ENCODE assay signal across 19 mouse cellular contexts in the genomic region with DNA sequence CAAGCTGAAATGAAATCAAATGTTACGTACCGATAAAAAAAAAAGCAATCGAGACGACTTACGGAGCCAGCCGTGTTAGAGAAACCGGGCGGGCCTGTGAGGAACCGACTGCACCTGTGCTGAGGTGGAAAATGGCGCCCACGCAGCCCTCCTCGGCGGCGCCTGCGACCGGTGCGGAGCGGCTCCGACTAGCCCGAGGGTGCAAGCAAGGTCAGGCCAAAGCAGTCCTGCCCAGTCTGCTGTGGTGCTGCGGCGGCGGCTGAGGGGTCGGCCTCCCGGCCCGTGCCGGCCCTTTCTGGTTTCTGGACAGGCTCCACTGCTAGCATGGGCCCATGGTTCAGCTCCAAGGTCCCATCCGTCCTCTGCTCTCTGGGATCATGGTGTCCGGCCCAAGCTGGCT.
DNase-seq lines count a peak whose midpoint lies in the region; ATAC-seq and TF ChIP-seq lines count a peak whose summit lies in the region.
"Had no signal": no experiment of that assay in that cellular context is flagged by ENCODE, and none has a peak within 500 bp of the region (broad histone marks: within the 10 kb centered on the region; RNA-seq: fewer than 3 reads in every experiment).

No protein-coding gene starts in this region.

- 0 out of 2 replicates have a peak, but pooled peaks cover 4% of the 10 kb centered on the region for H3K36me3 ChIP-seq in forebrain, embryonic 15.5 days
- H3K36me3 ChIP-seq in forebrain, postnatal 0 days (ENCODE audit: insufficient read depth): peaks cover 6% of the 10 kb centered on the region
- H3K36me3 ChIP-seq in kidney, embryonic 15.5 days: peaks cover 8% of the 10 kb centered on the region; the same call in 1 of the 2 replicates
- no peaks in the 10 kb centered on the region for H3K36me3 ChIP-seq in ES-E14 (ENCODE audit: control insufficient read depth, insufficient read depth, low read length, poor library complexity, severe bottlenecking)
- H3K36me3 ChIP-seq in limb, embryonic 10.5 days: peaks cover 7% of the 10 kb centered on the region; the same call in 1 of the 2 replicates

- H3K4me1 ChIP-seq in forebrain, embryonic 15.5 days: no peaks in the 10 kb centered on the region
- H3K4me1 ChIP-seq in forebrain, postnatal 0 days (ENCODE audit: insufficient read depth): no peaks in the 10 kb centered on the region
- no peaks in the 10 kb centered on the region for H3K4me1 ChIP-seq in kidney, embryonic 15.5 days
- H3K4me1 ChIP-seq in ES-E14 (ENCODE audit: control insufficient read depth in 2 of 2, insufficient read depth in 2 of 2, low read length in 2 of 2, poor library complexity in 1 of 2): no peaks in the 10 kb centered on the region
- H3K4me1 ChIP-seq in limb, embryonic 10.5 days: 0 out of 2 replicates have a peak, but pooled peaks cover 3% of the 10 kb centered on the region
- H3K4me1 ChIP-seq: liver, embryonic 12.5 days; lung, embryonic 15.5 days; neural tube, embryonic 12.5 days had no signal

- H3K9ac ChIP-seq in forebrain, embryonic 15.5 days (replicated peaks): no peak overlapping the region
- no peak overlapping the region for H3K9ac ChIP-seq in forebrain, postnatal 0 days
- no peak overlapping the region for H3K9ac ChIP-seq in kidney, embryonic 15.5 days
- H3K9ac ChIP-seq in ES-E14 (ENCODE audit: insufficient read depth, low read depth, low read length, poor library complexity, severe bottlenecking): peak overlapping the region; percentile 62
- H3K9ac ChIP-seq: liver, embryonic 12.5 days; lung, embryonic 15.5 days; neural tube, embryonic 12.5 days had no signal

- H3K27me3 ChIP-seq in forebrain, embryonic 15.5 days: no peaks in the 10 kb centered on the region
- H3K27me3 ChIP-seq in forebrain, postnatal 0 days (ENCODE audit: insufficient read depth, low read length): no peaks in the 10 kb centered on the region
- H3K27me3 ChIP-seq in kidney, embryonic 15.5 days: no peaks in the 10 kb centered on the region
- no peaks in the 10 kb centered on the region for H3K27me3 ChIP-seq in limb, embryonic 10.5 days (ENCODE audit: low read depth, poor library complexity, severe bottlenecking)
- H3K27me3 ChIP-seq: liver, embryonic 12.5 days; lung, embryonic 15.5 days; neural tube, embryonic 12.5 days had no signal

- in situ Hi-C loops in ES-E14 (cut with MboI; ENCODE audit: low sequenced_read_pairs in 2 of 2, unreplicated experiment in 2 of 2): no loop called here

- no peak overlapping the region for H3K27ac ChIP-seq in forebrain, embryonic 15.5 days (replicated peaks)
- H3K27ac ChIP-seq in forebrain, postnatal 0 days (ENCODE audit: low read depth, low read length): no peak overlapping the region
- H3K27ac ChIP-seq in kidney, embryonic 15.5 days: no peak overlapping the region
- no peak overlapping the region for H3K27ac ChIP-seq in ES-E14 (ENCODE audit: insufficient read depth, low read depth, low read length, poor library complexity, severe bottlenecking)
- peak overlapping the region; percentile 58; the same call in 1 of the 2 replicates for H3K27ac ChIP-seq in limb, embryonic 10.5 days
- H3K27ac ChIP-seq: liver, embryonic 12.5 days; lung, embryonic 15.5 days; macrophage; neural tube, embryonic 12.5 days had no signal

- 85% methylated on average over 29 of the region's 29 CpGs for WGBS in forebrain, embryonic 15.5 days
- 86% methylated on average over 29 of the region's 29 CpGs for WGBS in forebrain, postnatal 0 days
- WGBS in kidney, embryonic 15.5 days: 86% methylated on average over 29 of the region's 29 CpGs
- WGBS in limb, embryonic 10.5 days: 70% methylated on average over 29 of the region's 29 CpGs

- no peak for DNase-seq in forebrain, postnatal 0 days
- DNase-seq in kidney, adult 18-20 months: no peak
- peak; percentile 50 for DNase-seq in ES-E14 (ENCODE audit: low read depth, low spot score)
- DNase-seq in limb, embryonic 10.5 days (ENCODE audit: low spot score): no peak
- DNase-seq in urinary bladder, postnatal 25 days (ENCODE audit: low spot score): no peak
- DNase-seq in embryo, embryonic 11 days: no peak
- DNase-seq: cerebellum, adult 9-10 months; heart, adult 11 months; layer of hippocampus, postnatal 36 days; left cerebral cortex, postnatal 4 days; right cerebral cortex, postnatal 14 days; thymus, postnatal 36 days had no signal

- no peaks in the 10 kb centered on the region for H3K9me3 ChIP-seq in forebrain, embryonic 15.5 days
- H3K9me3 ChIP-seq in forebrain, postnatal 0 days (ENCODE audit: low read length): no peaks in the 10 kb centered on the region
- H3K9me3 ChIP-seq in kidney, embryonic 15.5 days (replicated peaks): no peaks in the 10 kb centered on the region
- H3K9me3 ChIP-seq in ES-E14 (ENCODE audit: control insufficient read depth, insufficient read depth, low read depth, low read length): no peaks in the 10 kb centered on the region
- no peaks in the 10 kb centered on the region for H3K9me3 ChIP-seq in limb, embryonic 10.5 days (replicated peaks)
- H3K9me3 ChIP-seq: liver, embryonic 12.5 days; lung, embryonic 15.5 days; neural tube, embryonic 12.5 days had no signal

- no peak for TF ChIP-seq CTCF in forebrain, postnatal 0 days (IDR thresholded peaks at IDR 0.05; ENCODE audit: low read depth)

- H3K4me2 ChIP-seq in forebrain, embryonic 15.5 days (replicated peaks): no peak overlapping the region
- no peak overlapping the region for H3K4me2 ChIP-seq in forebrain, postnatal 0 days (ENCODE audit: low read depth)
- no peak overlapping the region for H3K4me2 ChIP-seq in kidney, embryonic 15.5 days
- H3K4me2 ChIP-seq: liver, embryonic 12.5 days; lung, embryonic 15.5 days; neural tube, embryonic 12.5 days had no signal

- peak; percentile 48; the same call in 1 of the 2 replicates for ATAC-seq in forebrain, embryonic 15.5 days (replicated peaks)
- ATAC-seq in forebrain, postnatal 0 days: no peak
- peak; percentile 54 for ATAC-seq in kidney, embryonic 15.5 days (replicated peaks; ENCODE audit: low FRiP score)
- ATAC-seq: inflammation-experienced regulatory T-cells, adult 6 months; liver, embryonic 12.5 days had no signal

- H3K4me3 ChIP-seq in forebrain, embryonic 15.5 days: no peak overlapping the region
- H3K4me3 ChIP-seq in forebrain, postnatal 0 days (ENCODE audit: low read depth, low read length): no peak overlapping the region
- H3K4me3 ChIP-seq in kidney, embryonic 15.5 days (replicated peaks): no peak overlapping the region
- peak overlapping the region; percentile 37 to 49 for H3K4me3 ChIP-seq in ES-E14 (ENCODE audit: insufficient read depth in 1 of 2, low read depth in 1 of 2, low read length in 2 of 2, poor library complexity in 1 of 2, severe bottlenecking in 1 of 2)
- no peak overlapping the region for H3K4me3 ChIP-seq in limb, embryonic 10.5 days
- H3K4me3 ChIP-seq: liver, embryonic 12.5 days; lung, embryonic 15.5 days; neural tube, embryonic 12.5 days had no signal

TF ChIP-seq in ES-E14, 5 proteins besides CTCF, POLR2A, EP300 and RAD21:
- no peak for TF ChIP-seq CHD2 (IDR thresholded peaks at IDR 0.05; ENCODE audit: low read depth, low read length)
- TF ChIP-seq ZC3H11A (IDR thresholded peaks at IDR 0.05; ENCODE audit: borderline replicate concordance, low read depth, low read length): no peak
- no peak for TF ChIP-seq ZNF384 (IDR thresholded peaks at IDR 0.05; ENCODE audit: low read depth, low read length)
- TF ChIP-seq MAFK (IDR thresholded peaks at IDR 0.05; ENCODE audit: insufficient read depth, low read depth, low read length): no peak
- TF ChIP-seq HCFC1 (IDR thresholded peaks at IDR 0.05; ENCODE audit: borderline replicate concordance, insufficient read depth, low read length): no peak
TF ChIP-seq in ES-E14: peak in this region for 0.

Comparison
In these comparisons a context has a peak if more than half of its experiments do, and no peak if none do; other contexts are left out.
1. H3K4me3 ChIP-seq: peak in ES-E14 (2 of 2); none in forebrain, embryonic 15.5 days (single experiment), forebrain, postnatal 0 days (single experiment), kidney, embryonic 15.5 days (single experiment) and limb, embryonic 10.5 days (single experiment).